Mouse (Mus musculus) monocyte, adult 59 days (primary cell): Measurements from ENCODE around the gene Chn1. TPM values are rescaled to one million over a fixed set of nuclear protein-coding genes. Genes with fewer than 3 reads are reported as not detected.

Source experiments
- total RNA-seq, 2 experiments: library from RNA; stranded (reverse); gene quantifications; one replicate each; pipeline ENCODE4 v1.2.4; 2023

The Chn1 gene
- not detected for total RNA-seq

DNA sequence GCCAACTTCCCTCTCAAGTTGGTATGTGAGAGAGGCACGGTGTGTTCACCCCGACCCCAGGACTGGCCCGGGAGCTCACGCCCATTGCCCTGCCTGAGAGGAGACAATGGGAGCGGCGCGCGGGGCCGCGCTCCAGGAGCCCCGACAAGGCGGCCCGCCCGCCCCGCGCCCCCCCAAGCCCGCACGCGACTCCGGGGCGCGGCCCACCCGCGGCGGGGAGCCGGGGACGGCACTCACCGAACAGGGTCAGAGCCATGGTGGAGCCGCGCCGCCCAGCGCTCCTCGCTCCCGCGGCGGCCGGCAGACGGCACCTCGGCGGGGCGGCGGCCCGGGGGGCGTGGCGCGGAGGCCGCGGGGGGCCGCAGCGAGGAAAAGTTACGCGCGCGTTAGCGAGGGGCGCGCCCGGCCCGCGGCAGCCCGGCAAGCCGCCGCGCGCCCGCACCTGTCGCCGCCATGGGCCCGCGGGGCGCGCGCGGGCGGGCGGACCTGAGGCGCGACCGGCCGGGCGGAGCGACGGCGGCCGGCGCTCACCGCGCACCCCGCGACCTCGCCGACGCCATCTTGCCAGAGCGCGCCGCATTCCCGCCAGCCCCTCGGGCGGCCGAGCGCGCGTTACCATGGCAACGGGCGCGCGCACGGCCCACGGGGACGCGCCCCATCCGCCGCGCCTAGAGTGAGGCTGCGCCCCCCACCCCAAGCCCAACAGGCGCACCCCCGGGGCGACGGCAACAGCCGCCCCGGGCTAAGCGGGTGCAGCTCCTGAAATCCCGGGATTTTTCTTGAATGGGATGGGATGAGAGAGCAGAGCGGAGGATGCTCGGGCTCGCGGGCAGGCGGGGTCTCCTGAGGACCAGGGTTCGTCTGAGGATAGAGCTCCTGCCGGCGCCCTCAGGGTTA, at the start of gene Chn1:
TSS of gene Chn1 (minus strand) at position 561 of the 897 bp plus-strand sequence.

DNA sequence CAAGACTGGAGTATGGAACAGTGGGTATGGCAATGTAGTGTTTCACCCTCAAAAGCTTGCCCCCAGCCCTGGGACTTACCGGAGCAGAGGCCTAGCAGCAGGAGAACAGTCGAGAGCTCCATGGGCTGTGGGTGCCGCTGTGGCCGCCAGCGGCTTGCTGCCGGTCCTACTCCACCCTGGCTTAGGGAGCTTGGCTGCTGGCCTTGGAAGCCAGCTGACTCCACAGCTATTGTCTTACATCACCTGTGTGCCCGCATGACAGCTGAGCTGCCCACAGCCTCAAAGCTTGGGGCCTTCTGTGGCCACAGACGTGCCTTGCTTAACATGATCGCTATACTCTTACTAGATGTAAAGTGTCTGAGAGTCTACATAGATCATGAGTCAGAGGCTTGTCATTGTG, 195.0 kb downstream of the Chn1 start, which contains the start of gene Chrna1:
TSS of gene Chrna1 (minus strand) at position 173 of the 400 bp plus-strand sequence.

Other genes starting within 250 kb of the Chn1 start
- gene Wipf1, start 245.6 kb downstream of the Chn1 start, total RNA-seq, result 100 to 1,000 TPM; 319 to 382 TPM
- gene Chrna1, start 195.0 kb downstream of the Chn1 start, total RNA-seq, result under 1 TPM in 1 of 2 experiments, not detected in 1; 0.15 TPM
- 10 to 100 TPM; 48.6 to 49.0 TPM for gene Atf2, start 117.3 kb upstream of the Chn1 start, total RNA-seq
- gene Atp5g3, start 136.0 kb upstream of the Chn1 start, total RNA-seq, result 100 to 1,000 TPM; 136 to 161 TPM